Mouse (Mus musculus) hindbrain, postnatal 0 days (tissue): ENCODE data around the gene Gm10300. TPM values are rescaled to one million over a fixed set of nuclear protein-coding genes. Genes with fewer than 3 reads are reported as not detected.

Experiments
- ATAC-seq: fragments of 200-750 bp; cut with Nextera tagmentation; 2 replicates; pipeline ENCODE4 v1.8.0; 2017; ENCODE audit warnings: mild to moderate bottlenecking, moderate TSS enrichment, moderate library complexity
- DNase-seq: peaks from one replicate; pipeline ENCODE4 v3.0.0-alpha.2; 2015; ENCODE audit warnings: low spot score
- H3K27ac ChIP-seq: fragments of 300-500 bp; sonication (generic); 2 replicates; pipeline ENCODE4 v1.5.1; 2014; ENCODE audit warnings: mild to moderate bottlenecking
- H3K27me3 ChIP-seq: fragments of 300-500 bp; sonication (generic); 2 replicates; pipeline ENCODE4 v1.6.1; 2014; ENCODE audit warnings: low read length, mixed read lengths; ENCODE audit not compliant: insufficient read depth
- H3K36me3 ChIP-seq: fragments of 300-500 bp; sonication (generic); 2 replicates; pipeline ENCODE4 v1.6.1; 2014; ENCODE audit warnings: low read length, mixed read lengths; ENCODE audit not compliant: insufficient read depth
- H3K4me1 ChIP-seq: fragments of 300-500 bp; sonication (generic); 2 replicates; pipeline ENCODE4 v1.6.1; 2014; ENCODE audit warnings: antibody characterized with exemption, low read length, mixed read lengths; ENCODE audit not compliant: insufficient read depth
- H3K4me2 ChIP-seq: fragments of 300-500 bp; sonication (generic); 2 replicates; pipeline ENCODE4 v1.6.1; 2014; ENCODE audit warnings: low read depth, mild to moderate bottlenecking, low read length, moderate library complexity, mixed read lengths
- H3K4me3 ChIP-seq: fragments of 300-500 bp; sonication (generic); 2 replicates; pipeline ENCODE4 v1.5.1; 2014; ENCODE audit warnings: low read length
- H3K9ac ChIP-seq: fragments of 300-500 bp; sonication (generic); replicated peaks from 2 replicates; pipeline ENCODE4 v1.6.1; 2014; ENCODE audit warnings: mild to moderate bottlenecking, low read length, moderate library complexity, mixed read lengths
- H3K9me3 ChIP-seq: fragments of 300-500 bp; sonication (generic); 2 replicates; pipeline ENCODE4 v1.6.1; 2016; ENCODE audit warnings: low read length, mixed read lengths
- CTCF ChIP-seq: IDR thresholded peaks from 2 replicates; pipeline ENCODE4 v1.5.1; 2016; ENCODE audit warnings: antibody characterized with exemption, control low read depth, low read depth
- WGBS: fragments of 180-500 bp; shearing (Covaris S2); extraction: QIAGEN DNeasy Blood & Tissue Kit; methylation state at CpG from one replicate; pipeline ENCODE4 v1.1.7; 2014; 5-methylcytosine and 5-hydroxymethylcytosine counted together
- polyA plus RNA-seq: library from polyadenylated mRNA; unstranded; fragments of >200 nt; fragmentation: Nextera tagmentation; extraction: Ambion mirVana; gene quantifications from 2 replicates; pipeline ENCODE4 v1.2.1, GENCODE M21; 2015
- total RNA-seq: library from RNA; depleted of rRNA; stranded (reverse); fragments of >200 nt; gene quantifications from 2 replicates; pipeline ENCODE4 v1.2.3, GENCODE M21; 2014

The Gm10300 gene
- total and polyA plus RNA-seq, 2 experiments from 2014 or later: not detected

- no peak overlapping the region for H3K27ac ChIP-seq
- no peaks in the 10 kb centered on the region; the same call in 1 of the 2 replicates for H3K4me1 ChIP-seq
- no peak for DNase-seq
- ATAC-seq: no peak
- no peak overlapping the region for H3K4me2 ChIP-seq
- no peak overlapping the region for H3K4me3 ChIP-seq
- peak; percentile 45 for TF ChIP-seq CTCF
- no peaks in the 10 kb centered on the region for H3K36me3 ChIP-seq
- no peak overlapping the region for H3K9ac ChIP-seq
- H3K9me3 ChIP-seq: no peaks in the 10 kb centered on the region
- WGBS: 90% methylated on average over 1 of the region's 1 CpGs
- no peaks in the 10 kb centered on the region for H3K27me3 ChIP-seq
Observed at GRCm38 (mm10) chr4:132033183-132033582, 41.3 kb upstream of the Gm10300 start.

GRCm38 (mm10) chr4:132034242-132034641, 40.3 kb upstream of the Gm10300 start:
- DNase-seq: no peak
- TF ChIP-seq CTCF: no peak
- Histone ChIP-seq H3K4me3 (no peak overlapping the region), H3K9ac (no peak overlapping the region), H3K27ac (no peak overlapping the region), H3K4me1 (no peaks in the 10 kb centered on the region; the same call in 1 of the 2 replicates), H3K36me3 (no peaks in the 10 kb centered on the region), H3K9me3 (no peaks in the 10 kb centered on the region), H3K27me3 (no peaks in the 10 kb centered on the region), H3K4me2 (no peak overlapping the region)
- 28% methylated on average over 2 of the region's 2 CpGs for WGBS
- ATAC-seq: no peak

GRCm38 (mm10) chr4:132037137-132037536, 37.4 kb upstream of the Gm10300 start:
- no peak for TF ChIP-seq CTCF
- 87% methylated on average over 5 of the region's 5 CpGs for WGBS
- H3K27me3 ChIP-seq: no peaks in the 10 kb centered on the region
- no peaks in the 10 kb centered on the region for H3K36me3 ChIP-seq
- DNase-seq (no peak), ATAC-seq (no peak)
- H3K27ac ChIP-seq: no peak overlapping the region
- H3K9me3 ChIP-seq: no peaks in the 10 kb centered on the region
- H3K4me2 ChIP-seq: no peak overlapping the region
- H3K9ac ChIP-seq: no peak overlapping the region
- H3K4me3 ChIP-seq: no peak overlapping the region
- H3K4me1 ChIP-seq: no peaks in the 10 kb centered on the region; the same call in 1 of the 2 replicates

- 48% methylated on average over 7 of the region's 7 CpGs for WGBS
- ATAC-seq (no peak), DNase-seq (no peak)
- Histone ChIP-seq H3K27ac (no peak overlapping the region), H3K4me2 (no peak overlapping the region), H3K9ac (no peak overlapping the region), H3K9me3 (no peaks in the 10 kb centered on the region), H3K4me3 (no peak overlapping the region), H3K4me1 (no peaks in the 10 kb centered on the region; the same call in 1 of the 2 replicates), H3K36me3 (no peaks in the 10 kb centered on the region), H3K27me3 (no peaks in the 10 kb centered on the region)
- TF ChIP-seq CTCF: no peak
Observed at GRCm38 (mm10) chr4:132037991-132038390, 36.5 kb upstream of the Gm10300 start.

- no peak for ATAC-seq
- no peaks in the 10 kb centered on the region for H3K36me3 ChIP-seq
- no peak overlapping the region for H3K27ac ChIP-seq
- H3K27me3 ChIP-seq: no peaks in the 10 kb centered on the region
- H3K9ac ChIP-seq: no peak overlapping the region
- no peak overlapping the region for H3K4me3 ChIP-seq
- DNase-seq: no peak
- WGBS: 90% methylated on average over 2 of the region's 2 CpGs
- H3K9me3 ChIP-seq: no peaks in the 10 kb centered on the region
- H3K4me1 ChIP-seq: no peaks in the 10 kb centered on the region; the same call in 1 of the 2 replicates
- TF ChIP-seq CTCF: no peak
- no peak overlapping the region for H3K4me2 ChIP-seq
Observed at GRCm38 (mm10) chr4:132038809-132039208, 35.7 kb upstream of the Gm10300 start.

GRCm38 (mm10) chr4:132039521-132039920, 35.0 kb upstream of the Gm10300 start:
- Histone ChIP-seq H3K4me1 (no peaks in the 10 kb centered on the region; the same call in 1 of the 2 replicates), H3K4me3 (no peak overlapping the region), H3K9ac (no peak overlapping the region), H3K36me3 (no peaks in the 10 kb centered on the region), H3K27ac (peak overlapping the region; percentile 15; the same call in 1 of the 2 replicates), H3K4me2 (no peak overlapping the region), H3K9me3 (no peaks in the 10 kb centered on the region), H3K27me3 (no peaks in the 10 kb centered on the region)
- 94% methylated on average over 2 of the region's 2 CpGs for WGBS
- TF ChIP-seq CTCF: no peak
- DNase-seq (no peak), ATAC-seq (no peak)

GRCm38 (mm10) chr4:132039975-132040645, 34.4 kb upstream of the Gm10300 start:
- no peaks in the 10 kb centered on the region for H3K27me3 ChIP-seq
- no peaks in the 10 kb centered on the region; the same call in 1 of the 2 replicates for H3K4me1 ChIP-seq
- no peak overlapping the region for H3K9ac ChIP-seq
- DNase-seq (no peak), ATAC-seq (no peak)
- WGBS: 89% methylated on average over 8 of the region's 8 CpGs
- H3K36me3 ChIP-seq: no peaks in the 10 kb centered on the region
- peak overlapping the region; percentile 15; the same call in 1 of the 2 replicates for H3K27ac ChIP-seq
- no peak overlapping the region for H3K4me3 ChIP-seq
- no peak for TF ChIP-seq CTCF
- H3K9me3 ChIP-seq: no peaks in the 10 kb centered on the region
- no peak overlapping the region for H3K4me2 ChIP-seq
